Mouse (Mus musculus): ENCODE results near the gene Atg9b. TPM values are rescaled to one million over a fixed set of nuclear protein-coding genes. Genes with fewer than 3 reads are reported as not detected.

Gene Atg9b
- total and polyA plus RNA-seq, 3 experiments = 0.89 to 2.2 (median 1.1) TPM

- Histone ChIP-seq H3K4me3 (no peak overlapping the region), H3K9ac (ENCODE audit: low read depth, low read length) (no peak overlapping the region), H3K27me3 (ENCODE audit: control insufficient read depth, insufficient read depth, low read length) (no peaks in the 10 kb centered on the region), H3K36me3 (ENCODE audit: control insufficient read depth, insufficient read depth, low read length) (no peaks in the 10 kb centered on the region), H3K79me2 (replicated peaks; ENCODE audit: control insufficient read depth, insufficient read depth, low read length) (no peaks in the 10 kb centered on the region), H3K27ac (peak overlapping the region; percentile 71), H3K4me1 (ENCODE audit: control insufficient read depth, insufficient read depth, low read length) (peaks cover 17% of the 10 kb centered on the region)
- intact Hi-C loops (cut with DNase I) = loop anchor here (1.0 to 2.0 kb wide), 3 partner anchors 17 to 57 kb away; partner anchors contain the start of genes Abcb8 and Atg9b
- 0 out of 2 replicates have a peak, but pooled peaks have one; percentile 44 for TF ChIP-seq EP300 (IDR thresholded peaks at IDR 0.05; ENCODE audit: insufficient read depth, low read depth, low read length)
- peak; percentile 84 for TF ChIP-seq CTCF (IDR thresholded peaks at IDR 0.05)
- TF ChIP-seq POLR2A (IDR thresholded peaks at IDR 0.05; ENCODE audit: insufficient read depth, low read depth, low read length) = no peak
- WGBS = 19% methylated on average over 3 of the region's 3 CpGs
- DNase-seq = peak; percentile 65 to 71
Measured at GRCm38 (mm10) chr5:24335888-24336511, 55.9 kb downstream of the Atg9b start.

GRCm38 (mm10) chr5:24334749-24335148 is 57.2 kb downstream of the Atg9b start:
- WGBS = 27% methylated on average over 3 of the region's 3 CpGs
- Histone ChIP-seq H3K27me3 (ENCODE audit: control insufficient read depth, insufficient read depth, low read length) (no peaks in the 10 kb centered on the region), H3K36me3 (ENCODE audit: control insufficient read depth, insufficient read depth, low read length) (no peaks in the 10 kb centered on the region), H3K4me3 (no peak overlapping the region), H3K4me1 (ENCODE audit: control insufficient read depth, insufficient read depth, low read length) (peaks cover 17% of the 10 kb centered on the region), H3K9ac (ENCODE audit: low read depth, low read length) (no peak overlapping the region), H3K79me2 (replicated peaks; ENCODE audit: control insufficient read depth, insufficient read depth, low read length) (no peaks in the 10 kb centered on the region), H3K27ac (peak overlapping the region; percentile 33)
- DNase-seq = peak in 1 of 2 experiments; percentile 20
- intact Hi-C loops (cut with DNase I) = no loop called here
- no peak for TF ChIP-seq CTCF (IDR thresholded peaks at IDR 0.05)
- TF ChIP-seq POLR2A (IDR thresholded peaks at IDR 0.05; ENCODE audit: insufficient read depth, low read depth, low read length) = no peak
- TF ChIP-seq EP300 (IDR thresholded peaks at IDR 0.05; ENCODE audit: insufficient read depth, low read depth, low read length) = no peak

Other genes starting within 250 kb of the Atg9b start
- 1 to 10 TPM; 7.4 to 7.6 TPM for gene Nupl2, start 227.2 kb downstream of the Atg9b start, total RNA-seq (2021)
- gene Nupl2, start 227.2 kb downstream of the Atg9b start, polyA plus RNA-seq (2012; rRNA removed) = 5.8 and 7.3 TPM in 2 replicates
- gene Kcnh2, start 40.5 kb downstream of the Atg9b start, total RNA-seq (2021) = 10 to 100 TPM; 59.3 to 68.5 TPM
- gene Kcnh2, start 40.5 kb downstream of the Atg9b start, polyA plus RNA-seq (2012; rRNA removed) = 119 and 121 TPM in 2 replicates
- 10 to 100 TPM; 23.5 to 24.4 TPM for gene Nos3, start 27.3 kb downstream of the Atg9b start, total RNA-seq (2021)
- 26.3 and 30.7 TPM in 2 replicates for gene Nos3, start 27.3 kb downstream of the Atg9b start, polyA plus RNA-seq (2012; rRNA removed)
- gene Abcb8, start 1.5 kb upstream of the Atg9b start, total RNA-seq (2021) = 10 to 100 TPM; 81.2 to 89.8 TPM
- gene Abcb8, start 1.5 kb upstream of the Atg9b start, polyA plus RNA-seq (2012; rRNA removed) = 148 and 151 TPM in 2 replicates
- gene Asic3, start 21.2 kb upstream of the Atg9b start, total RNA-seq (2021) = under 1 TPM in 1 of 2 experiments, not detected in 1; 0.14 TPM
- gene Asic3, start 21.2 kb upstream of the Atg9b start, polyA plus RNA-seq (2012; rRNA removed) = 0.32 and 0.59 TPM in 2 replicates
- 10 to 100 TPM; 19.9 to 21.7 TPM for gene Cdk5, start 31.4 kb upstream of the Atg9b start, total RNA-seq (2021)
- 42.7 and 51.8 TPM in 2 replicates for gene Cdk5, start 31.4 kb upstream of the Atg9b start, polyA plus RNA-seq (2012; rRNA removed)
- 10 to 100 TPM; 22.4 to 25.9 TPM for gene Slc4a2, start 31.7 kb upstream of the Atg9b start, total RNA-seq (2021)
- 37.9 and 41.2 TPM in 2 replicates for gene Slc4a2, start 31.7 kb upstream of the Atg9b start, polyA plus RNA-seq (2012; rRNA removed)
- gene Fastk, start 53.1 kb upstream of the Atg9b start, total RNA-seq (2021) = 100 to 1,000 TPM; 287 to 328 TPM
- gene Fastk, start 53.1 kb upstream of the Atg9b start, polyA plus RNA-seq (2012; rRNA removed) = 609 and 613 TPM in 2 replicates
- gene Tmub1, start 55.7 kb upstream of the Atg9b start, total RNA-seq (2021) = 10 to 100 TPM; 10.4 to 13.9 TPM
- gene Tmub1, start 55.7 kb upstream of the Atg9b start, polyA plus RNA-seq (2012; rRNA removed) = 28.5 and 34.0 TPM in 2 replicates
- 100 to 1,000 TPM in 1 of 2 experiments, 10 to 100 TPM in 1; 88.4 to 103 TPM for gene Agap3, start 60.0 kb upstream of the Atg9b start, total RNA-seq (2021)
- gene Agap3, start 60.0 kb upstream of the Atg9b start, polyA plus RNA-seq (2012; rRNA removed) = 78.1 and 102 TPM in 2 replicates
- gene Gbx1, start 135.1 kb upstream of the Atg9b start, total RNA-seq (2021) = not detected
- 0.06 TPM in 1 of 2 replicates, not detected in the other for gene Gbx1, start 135.1 kb upstream of the Atg9b start, polyA plus RNA-seq (2012; rRNA removed)
- gene Asb10, start 148.8 kb upstream of the Atg9b start, total RNA-seq (2021) = 10 to 100 TPM; 80.8 to 93.5 TPM
- 138 and 163 TPM in 2 replicates for gene Asb10, start 148.8 kb upstream of the Atg9b start, polyA plus RNA-seq (2012; rRNA removed)
- not detected for gene 4931409K22Rik, start 164.7 kb upstream of the Atg9b start, total RNA-seq (2021)
- 0.06 TPM in 1 of 2 replicates, not detected in the other for gene 4931409K22Rik, start 164.7 kb upstream of the Atg9b start, polyA plus RNA-seq (2012; rRNA removed)
- 10 to 100 TPM; 52.5 to 55.8 TPM for gene Abcf2, start 185.3 kb upstream of the Atg9b start, total RNA-seq (2021)
- 43.3 and 57.2 TPM in 2 replicates for gene Abcf2, start 185.3 kb upstream of the Atg9b start, polyA plus RNA-seq (2012; rRNA removed)
- 1 to 10 TPM; 7.5 to 9.0 TPM for gene Chpf2, start 194.6 kb upstream of the Atg9b start, total RNA-seq (2021)
- 9.9 and 12.3 TPM in 2 replicates for gene Chpf2, start 194.6 kb upstream of the Atg9b start, polyA plus RNA-seq (2012; rRNA removed)
- gene Smarcd3, start 232.3 kb upstream of the Atg9b start, total RNA-seq (2021) = 10 to 100 TPM; 58.7 to 61.8 TPM
- 60.2 and 61.0 TPM in 2 replicates for gene Smarcd3, start 232.3 kb upstream of the Atg9b start, polyA plus RNA-seq (2012; rRNA removed)